Mouse (Mus musculus) bone marrow, adult 2 months (tissue): ENCODE measurements around the gene Tlcd1.

ENCODE experiments used
- CTCF ChIP-seq: fragments of 200-500 bp; IDR thresholded peaks from 2 replicates; pipeline ENCODE4 v1.5.1; 2011; ENCODE audit warnings: low read length, control low read depth; ENCODE audit not compliant: control insufficient read depth, insufficient read depth
- POLR2A ChIP-seq: fragments of 200-500 bp; IDR thresholded peaks from 2 replicates; pipeline ENCODE4 v1.6.1; 2011; ENCODE audit warnings: low read depth, mild to moderate bottlenecking, control low read depth, low read length, borderline replicate concordance; ENCODE audit not compliant: control insufficient read depth

DNA sequence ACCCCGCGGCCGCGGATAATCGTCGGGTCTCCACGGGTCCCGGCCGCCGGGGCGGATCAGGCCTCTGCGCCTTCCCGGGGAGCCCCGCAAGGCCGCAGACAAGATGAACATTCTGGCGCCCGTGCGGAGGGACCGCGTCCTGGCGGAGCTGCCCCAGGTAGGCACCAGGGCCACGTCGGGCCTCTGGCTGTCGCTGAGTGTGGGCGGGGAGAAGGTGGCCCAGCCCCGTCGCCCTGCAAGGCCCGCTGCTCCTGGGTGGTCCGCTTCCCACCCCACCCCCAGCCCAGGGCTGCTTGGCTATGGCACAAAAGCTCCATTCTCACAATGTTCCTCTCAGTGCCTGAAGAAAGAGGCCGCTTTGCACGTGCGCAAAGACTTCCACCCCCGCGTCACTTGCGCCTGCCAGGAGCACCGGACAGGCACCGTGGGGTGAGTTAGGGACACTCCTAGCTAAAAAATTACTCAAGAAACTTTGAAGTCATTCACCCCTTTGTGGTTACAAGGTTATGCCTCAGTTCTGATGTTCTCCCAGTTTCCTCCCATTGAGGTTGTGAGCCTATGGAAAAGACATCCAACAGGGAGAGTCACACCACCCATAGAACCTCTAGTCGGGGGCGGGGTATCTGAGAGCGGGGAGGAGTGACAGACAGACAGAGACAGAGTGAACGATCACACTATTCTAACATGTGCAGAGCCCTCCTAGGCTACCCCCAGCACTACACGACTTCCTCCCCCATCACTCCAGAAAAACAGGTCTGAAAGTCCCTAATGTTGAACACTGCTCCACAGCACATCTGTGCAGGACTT lies 12.9 kb downstream of the Tlcd1 start:
- TF ChIP-seq CTCF (no peak), POLR2A (no peak)
